Mouse (Mus musculus) right cerebral cortex, postnatal 4 days (tissue): Measurements from ENCODE around the gene Tpm3-rs7.
"Not testable (repeated sequence)": the region's sequence is repeated elsewhere in the genome, so short reads cannot be mapped to it uniquely, and the experiment has no call there.

Experiments used
- DNase-seq: peaks from one replicate; pipeline ENCODE4 v3.0.0-alpha.2; 2022

The Tpm3-rs7 gene

GRCm38 (mm10) chr14:113314499-113314898 lies at the start of gene Tpm3-rs7:
TSS of gene Tpm3-rs7 (plus strand) at chr14:113314608.
- not testable (repeated sequence) for DNase-seq

- DNase-seq = no peak
These were observed 2.6 kb downstream of the Tpm3-rs7 start for GRCm38 (mm10) chr14:113317023-113317422.

- DNase-seq = no peak
These were observed 49.0 kb downstream of the Tpm3-rs7 start for GRCm38 (mm10) chr14:113363361-113363760.
